Mouse (Mus musculus) layer of hippocampus, adult 8-10 months (tissue): Measurements from ENCODE around the gene Pik3c2a. TPM values are rescaled to one million over a fixed set of nuclear protein-coding genes. Genes with fewer than 3 reads are reported as not detected.

ENCODE experiments used
- DNase-seq, 2 experiments: peaks; one replicate each; pipeline ENCODE4 v3.0.0; 2022; ENCODE audit warnings: low spot score in 2 of 2
- total RNA-seq, 4 experiments: library from RNA; stranded (reverse); gene quantifications; 2 replicates each; pipeline ENCODE4 v1.2.4; 2022

Pik3c2a gene
- total RNA-seq, 4 experiments from 2014 or later: 27.1 to 35.8 (median 34.3) TPM

GRCm38 (mm10) chr7:116298851-116299250, 144.4 kb downstream of the Pik3c2a start:
- DNase-seq: no peak

DNA sequence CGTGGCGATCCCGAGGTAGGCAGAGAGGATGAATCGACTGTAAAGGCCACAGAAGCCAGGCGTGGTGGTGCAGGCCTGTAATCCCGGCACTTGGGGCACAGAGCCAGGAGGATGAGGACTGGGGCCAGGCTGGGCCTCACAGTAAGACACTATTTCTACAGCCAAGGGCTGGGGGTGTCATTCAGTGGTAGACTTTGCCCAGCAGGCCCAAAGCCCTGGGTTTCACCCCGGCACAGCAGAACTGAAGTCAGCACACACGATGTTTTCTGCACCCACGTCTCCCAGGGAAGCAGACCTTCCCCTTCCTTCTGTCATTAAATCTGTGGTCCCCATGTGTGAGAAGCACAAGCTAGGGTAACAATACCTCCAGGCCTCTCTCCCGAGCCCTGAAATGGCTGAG, 144.9 kb downstream of the Pik3c2a start:
- DNase-seq: no peak

- DNase-seq: no peak
These were observed 148.3 kb downstream of the Pik3c2a start for GRCm38 (mm10) chr7:116294961-116295360.

- no peak for DNase-seq
These were observed 150.9 kb downstream of the Pik3c2a start for GRCm38 (mm10) chr7:116292377-116292776.

DNA sequence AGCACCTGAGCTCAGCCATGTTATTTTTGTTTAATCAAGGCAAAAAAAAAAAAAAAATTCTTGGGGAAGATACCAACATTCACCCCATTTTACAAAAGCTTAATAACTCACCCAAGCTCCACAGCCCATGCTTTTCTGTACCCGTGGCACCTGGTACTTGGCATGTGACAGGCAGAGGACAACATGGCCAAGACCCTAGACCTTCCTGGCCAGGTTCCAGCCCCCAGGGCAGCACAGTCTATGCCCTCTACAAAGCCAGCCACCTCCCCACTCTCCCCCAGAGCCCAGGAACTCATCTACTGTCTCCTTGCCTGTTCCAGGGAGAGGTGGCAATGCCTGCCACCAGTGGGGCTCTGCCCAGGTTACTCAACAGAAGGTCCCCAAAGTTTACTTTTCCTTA, 152.7 kb downstream of the Pik3c2a start:
- DNase-seq: no peak

DNA sequence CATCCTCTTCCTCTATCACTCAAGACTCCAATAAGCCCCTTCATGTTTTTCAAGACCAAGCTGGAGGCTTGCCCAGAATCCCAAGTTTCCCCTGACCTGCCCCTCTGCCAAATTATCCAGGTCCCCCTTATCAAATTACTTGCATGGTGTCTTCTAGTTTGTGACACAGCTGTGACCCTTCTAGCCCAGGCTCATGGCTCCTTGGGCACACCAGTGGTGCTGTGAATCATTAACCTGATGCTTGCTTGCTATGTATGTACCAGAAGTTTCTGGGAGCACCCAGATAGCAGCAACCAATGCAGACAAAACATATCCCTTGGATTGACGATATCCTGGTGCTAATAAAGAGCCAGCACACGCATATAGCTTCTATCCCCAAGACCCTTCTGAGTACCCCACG, 154.3 kb downstream of the Pik3c2a start:
- DNase-seq: no peak

DNA sequence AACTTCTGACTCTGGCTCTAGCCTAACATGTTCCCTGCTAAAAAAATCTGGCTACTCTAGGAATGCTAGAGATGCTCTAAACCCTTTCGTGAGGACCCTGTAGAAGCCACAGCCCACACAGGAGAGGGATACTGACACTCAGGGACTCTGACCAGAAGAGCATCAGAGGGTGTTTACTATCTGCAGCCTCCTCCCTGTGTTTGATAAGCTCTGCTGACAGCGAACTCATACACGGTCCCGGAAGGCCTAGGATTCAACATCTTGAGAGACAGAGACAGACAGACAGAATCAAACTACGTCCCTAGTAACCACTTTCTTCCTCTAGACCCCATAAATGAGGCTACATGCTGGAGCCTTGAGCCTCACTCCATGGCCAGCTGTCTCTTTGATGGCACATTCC, 155.3 kb downstream of the Pik3c2a start:
- DNase-seq: no peak

Other genes with a start within 250 kb of the Pik3c2a start
- 10 to 100 TPM; 25.0 to 31.5 (median 26.4) TPM for gene Plekha7, start 135.1 kb downstream of the Pik3c2a start, total RNA-seq
- gene Rps13, start 109.3 kb downstream of the Pik3c2a start, total RNA-seq: 100 to 1,000 TPM; 196 to 267 (median 243) TPM
- gene Nucb2, start 60.9 kb upstream of the Pik3c2a start, total RNA-seq: 10 to 100 TPM; 23.3 to 25.7 (median 24.2) TPM